Mouse (Mus musculus): ENCODE results near the gene Serpina3n.
"Not testable (repeated sequence)": the region's sequence is repeated elsewhere in the genome, so short reads cannot be mapped to it uniquely, and the experiment has no call there.

The Serpina3n gene

DNA sequence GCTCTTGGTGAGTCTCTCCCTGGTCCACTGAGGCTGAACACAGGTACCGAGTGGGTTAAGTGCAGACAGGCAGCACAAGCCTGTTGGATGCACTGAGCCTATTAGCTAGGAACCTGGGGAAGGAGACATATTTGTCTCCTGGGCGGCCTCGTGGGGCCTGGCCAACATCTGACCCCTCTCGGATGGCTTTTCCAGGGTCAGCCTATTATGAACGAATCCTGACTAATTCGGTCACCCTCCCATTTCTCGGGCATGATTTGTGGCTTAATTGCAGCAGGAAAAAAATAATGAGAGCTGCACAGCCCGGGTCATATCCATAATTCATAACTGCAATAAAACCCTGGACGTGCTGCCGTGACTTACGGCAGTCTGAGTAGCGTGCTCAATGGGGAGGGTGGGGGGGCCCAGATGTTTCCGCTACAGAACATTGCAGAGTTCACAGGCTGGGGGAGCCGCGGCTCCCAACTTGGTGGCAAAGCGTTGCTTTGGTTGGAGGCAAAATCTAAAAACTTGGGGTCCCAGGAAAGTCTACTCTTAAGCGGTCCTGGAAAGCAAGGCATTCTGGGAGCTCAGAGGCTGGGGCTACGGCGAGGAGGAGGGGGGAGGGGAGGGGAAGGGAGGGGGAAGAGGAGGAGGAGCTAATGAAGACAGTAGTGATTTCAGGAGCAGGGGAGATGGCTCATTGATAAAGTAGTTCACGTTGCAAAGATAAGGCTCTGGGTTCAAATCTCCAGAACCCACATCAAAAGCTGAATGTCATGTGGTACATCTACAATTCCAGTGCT is 27.6 kb downstream of the Serpina3n start:
- no peak for DNase-seq (ENCODE audit: low spot score in 2 of 2)

- DNase-seq (ENCODE audit: low spot score in 2 of 2): peak; percentile 90 to 93
Measured at GRCm38 (mm10) chr12:104440087-104440760, 33.7 kb downstream of the Serpina3n start.

- DNase-seq (ENCODE audit: low spot score in 2 of 2): no peak
Measured at GRCm38 (mm10) chr12:104443716-104444115, 37.2 kb downstream of the Serpina3n start.

GRCm38 (mm10) chr12:104447056-104447455 is 40.5 kb downstream of the Serpina3n start:
- DNase-seq (ENCODE audit: low spot score in 2 of 2): not testable (repeated sequence)

DNA sequence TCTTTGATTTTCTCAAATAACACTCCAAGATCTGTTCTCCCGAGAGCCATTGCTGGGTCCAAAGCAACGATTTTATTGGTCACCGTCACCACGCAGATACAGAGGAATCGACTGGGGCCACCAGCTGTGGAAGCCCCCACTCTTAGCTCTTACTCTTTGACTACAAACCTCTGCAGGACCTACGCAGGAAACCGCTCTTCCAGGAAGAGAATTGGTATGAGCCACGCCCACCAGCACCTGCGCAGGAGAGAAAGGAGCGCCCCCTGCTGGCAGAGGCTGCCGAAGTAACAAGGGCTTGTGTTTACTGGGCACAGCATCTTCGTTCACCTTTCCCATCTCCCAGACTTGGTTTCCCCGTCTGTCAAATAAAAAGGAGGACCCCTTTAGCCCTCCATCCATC is 41.6 kb downstream of the Serpina3n start:
- peak; percentile 16 to 25 for DNase-seq (ENCODE audit: low spot score in 2 of 2)

DNA sequence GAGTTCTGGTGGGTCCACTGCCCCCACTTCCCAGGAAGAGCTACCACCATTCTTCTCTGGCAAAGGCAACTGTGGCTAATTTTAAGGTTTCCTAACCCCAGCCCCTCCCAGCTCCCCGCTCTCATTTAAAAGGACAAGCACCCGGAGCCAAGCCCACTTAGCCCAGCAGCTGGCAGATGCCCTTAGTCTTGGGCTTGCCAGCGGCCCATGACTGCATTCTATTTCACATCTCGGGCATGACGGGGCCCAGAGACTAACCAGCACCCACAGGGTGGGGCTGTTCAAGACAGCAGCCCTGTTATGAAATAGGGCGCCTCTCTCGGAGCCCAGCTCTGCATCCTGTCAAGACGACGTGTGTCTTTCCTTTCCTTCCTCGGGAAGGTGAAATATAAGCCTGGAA is 43.7 kb downstream of the Serpina3n start:
- no peak for DNase-seq (ENCODE audit: low spot score in 2 of 2)

DNA sequence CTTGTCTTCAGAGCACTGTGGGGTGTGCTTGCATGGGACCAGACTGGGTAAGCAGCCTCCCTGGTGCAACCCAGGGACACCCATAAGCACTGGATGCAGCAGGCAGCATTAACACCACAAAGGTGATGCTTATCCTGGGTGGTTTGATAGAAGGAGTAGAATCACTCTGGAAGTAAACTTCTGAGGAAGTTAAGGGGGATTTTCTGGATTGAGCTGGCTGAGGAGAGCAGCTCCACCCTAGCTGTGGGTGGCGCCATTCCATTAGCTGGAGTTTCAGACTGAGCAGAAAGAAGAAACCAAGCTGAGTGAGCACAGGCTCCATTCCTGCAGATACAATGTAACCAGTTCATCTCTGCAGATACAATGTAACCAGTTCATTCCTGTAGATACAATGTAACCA is 46.5 kb downstream of the Serpina3n start:
- DNase-seq (ENCODE audit: low spot score in 2 of 2): no peak

- no peak for DNase-seq (ENCODE audit: low spot score in 2 of 2)
Measured at GRCm38 (mm10) chr12:104459377-104459776, 52.8 kb downstream of the Serpina3n start.

GRCm38 (mm10) chr12:104461372-104461771 is 54.8 kb downstream of the Serpina3n start:
- DNase-seq (ENCODE audit: low spot score in 2 of 2): no peak
